Mouse (Mus musculus): Measurements from ENCODE around the gene Klhl20. TPM values are rescaled to one million over a fixed set of nuclear protein-coding genes. Genes with fewer than 3 reads are reported as not detected.

Klhl20 gene
- total and polyA plus RNA-seq, 3 experiments = 2.9 to 52.5 (median 27.3) TPM

DNA sequence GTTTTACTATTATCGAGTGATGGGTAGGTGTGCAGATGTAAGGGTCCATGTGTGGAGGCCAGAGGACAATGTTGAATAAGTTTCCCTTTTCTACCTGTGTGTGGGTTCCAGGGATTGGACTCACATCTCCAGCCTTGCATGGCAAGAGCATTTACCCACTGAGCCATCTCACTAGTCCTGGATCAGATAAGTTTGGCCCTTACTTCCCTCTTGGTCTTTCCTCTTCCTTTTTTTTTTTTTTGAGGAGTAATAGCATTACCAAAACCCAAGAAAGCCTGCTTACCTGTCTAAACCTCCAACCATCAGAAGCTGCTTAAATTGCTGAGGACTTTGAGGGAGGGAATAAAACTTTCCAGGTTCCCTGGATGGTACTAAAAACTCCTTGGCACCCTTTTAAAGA is 74.1 kb downstream of the Klhl20 start:
- no peak for ATAC-seq (ENCODE audit: extremely low read depth, insufficient number of reproducible peaks, low FRiP score, poor library complexity, severe bottlenecking)
- Histone ChIP-seq H3K9me3 (replicated peaks) (no peaks in the 10 kb centered on the region), H3K4me1 (ENCODE audit: insufficient read depth, low read depth, low read length) (no peaks in the 10 kb centered on the region; the same call in 1 of the 2 replicates), H3K4me3 (ENCODE audit: low read depth, low read length) (no peak overlapping the region), H3K27me3 (ENCODE audit: insufficient read depth, low read length) (no peaks in the 10 kb centered on the region), H3K36me3 (replicated peaks) (peaks cover 77% of the 10 kb centered on the region)
- no peak for TF ChIP-seq POLR2AphosphoS5 (IDR thresholded peaks at IDR 0.05; ENCODE audit: insufficient replicate concordance, low read depth, low read length)
- no peak for DNase-seq (ENCODE audit: low spot score)

DNA sequence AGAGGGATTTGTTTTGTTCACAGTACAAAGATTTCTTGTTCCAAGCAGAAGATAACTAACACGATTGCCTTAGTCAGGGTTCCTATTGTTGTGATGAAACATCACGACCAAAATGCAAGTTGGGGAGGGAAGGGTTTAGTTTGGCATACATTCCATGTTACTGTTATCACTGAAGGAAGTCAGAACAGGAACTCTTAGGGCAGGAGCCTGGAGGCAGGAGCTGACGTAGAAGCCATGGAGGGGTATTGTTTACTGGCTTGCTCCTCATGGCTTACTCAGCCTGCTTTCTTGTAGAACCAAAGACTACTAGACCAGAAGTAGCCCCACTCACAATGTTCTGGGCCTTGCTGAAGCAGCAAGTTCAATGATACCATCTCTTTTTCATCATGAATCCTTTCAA is 84.3 kb downstream of the Klhl20 start:
- DNase-seq (ENCODE audit: low spot score) (no peak), ATAC-seq (ENCODE audit: extremely low read depth, insufficient number of reproducible peaks, low FRiP score, poor library complexity, severe bottlenecking) (no peak)
- Histone ChIP-seq H3K36me3 (replicated peaks) (peaks cover 87% of the 10 kb centered on the region), H3K4me3 (ENCODE audit: low read depth, low read length) (no peak overlapping the region), H3K27me3 (ENCODE audit: insufficient read depth, low read length) (no peaks in the 10 kb centered on the region), H3K9me3 (replicated peaks) (no peaks in the 10 kb centered on the region), H3K4me1 (ENCODE audit: insufficient read depth, low read depth, low read length) (no peaks in the 10 kb centered on the region)
- TF ChIP-seq GATA2 (IDR thresholded peaks at IDR 0.05; ENCODE audit: borderline replicate concordance, low read depth, low read length) (no peak), TAL1 (conservative IDR thresholded peaks at IDR 0.05; ENCODE audit: low read depth, low read length) (no peak), GATA1 (IDR thresholded peaks at IDR 0.05; ENCODE audit: borderline replicate concordance, low read length) (no peak), CTCF (IDR thresholded peaks at IDR 0.05; ENCODE audit: low read depth, low read length) (no peak), POLR2AphosphoS5 (IDR thresholded peaks at IDR 0.05; ENCODE audit: insufficient replicate concordance, low read depth, low read length) (no peak)

DNA sequence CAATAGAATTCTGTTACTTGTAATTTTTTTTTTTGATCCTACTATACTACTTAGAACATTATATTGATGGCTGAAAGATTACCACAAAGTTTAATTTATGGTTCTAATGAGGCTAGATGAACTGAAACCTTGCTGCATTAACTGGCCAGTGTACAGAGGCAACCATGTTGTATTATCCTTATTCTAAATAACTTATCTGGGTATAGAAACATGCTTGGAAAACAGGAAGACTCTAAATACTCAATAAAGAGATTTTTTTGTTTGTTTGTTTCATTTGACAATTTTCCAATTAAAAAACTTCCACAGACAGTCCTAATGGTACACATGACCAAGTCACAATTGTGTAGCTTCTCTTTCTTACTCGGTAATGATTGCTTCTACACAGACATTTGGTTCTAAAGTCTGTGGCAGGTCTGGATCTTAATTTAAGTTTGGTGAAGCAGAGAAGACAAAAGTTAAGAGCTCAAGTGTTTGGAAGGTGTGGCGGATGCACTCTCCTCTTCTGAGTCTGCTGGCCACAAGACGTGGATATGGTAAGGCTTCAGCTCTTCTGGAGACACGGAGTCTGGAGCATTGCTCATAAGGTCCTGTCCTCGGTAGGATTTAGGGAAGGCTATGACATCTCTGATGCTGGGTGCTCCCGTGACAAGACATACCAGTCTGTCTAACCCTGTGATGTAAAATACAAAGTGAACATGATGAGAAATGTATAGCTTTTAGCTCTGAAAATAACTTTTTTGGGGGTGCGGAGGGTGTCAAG is 89.9 kb downstream of the Klhl20 start:
- ATAC-seq (ENCODE audit: extremely low read depth, insufficient number of reproducible peaks, low FRiP score, poor library complexity, severe bottlenecking) = no peak
- Histone ChIP-seq H3K4me1 (ENCODE audit: insufficient read depth, low read depth, low read length) (peaks cover 16% of the 10 kb centered on the region), H3K36me3 (replicated peaks) (peaks cover 77% of the 10 kb centered on the region), H3K4me3 (ENCODE audit: low read depth, low read length) (no peak overlapping the region), H3K9me3 (replicated peaks) (no peaks in the 10 kb centered on the region), H3K27me3 (ENCODE audit: insufficient read depth, low read length) (no peaks in the 10 kb centered on the region)
- no peak for DNase-seq (ENCODE audit: low spot score)
- peak; percentile 93; the same call in 1 of the 2 replicates for TF ChIP-seq POLR2AphosphoS5 (IDR thresholded peaks at IDR 0.05; ENCODE audit: insufficient replicate concordance, low read depth, low read length)
- TF ChIP-seq GATA1 (IDR thresholded peaks at IDR 0.05; ENCODE audit: borderline replicate concordance, low read length) = no peak

- peak; percentile 83; the same call in 1 of the 2 replicates for TF ChIP-seq POLR2AphosphoS5 (IDR thresholded peaks at IDR 0.05; ENCODE audit: insufficient replicate concordance, low read depth, low read length)
- no peak for TF ChIP-seq GATA1 (IDR thresholded peaks at IDR 0.05; ENCODE audit: borderline replicate concordance, low read length)
- ATAC-seq (ENCODE audit: extremely low read depth, insufficient number of reproducible peaks, low FRiP score, poor library complexity, severe bottlenecking) (no peak), DNase-seq (ENCODE audit: low spot score) (no peak)
- Histone ChIP-seq H3K27me3 (ENCODE audit: insufficient read depth, low read length) (no peaks in the 10 kb centered on the region), H3K36me3 (replicated peaks) (peaks cover 77% of the 10 kb centered on the region), H3K4me3 (ENCODE audit: low read depth, low read length) (no peak overlapping the region), H3K9me3 (replicated peaks) (no peaks in the 10 kb centered on the region), H3K4me1 (ENCODE audit: insufficient read depth, low read depth, low read length) (peaks cover 16% of the 10 kb centered on the region)
Observed at GRCm38 (mm10) chr1:161040855-161041254, 90.5 kb downstream of the Klhl20 start.

DNA sequence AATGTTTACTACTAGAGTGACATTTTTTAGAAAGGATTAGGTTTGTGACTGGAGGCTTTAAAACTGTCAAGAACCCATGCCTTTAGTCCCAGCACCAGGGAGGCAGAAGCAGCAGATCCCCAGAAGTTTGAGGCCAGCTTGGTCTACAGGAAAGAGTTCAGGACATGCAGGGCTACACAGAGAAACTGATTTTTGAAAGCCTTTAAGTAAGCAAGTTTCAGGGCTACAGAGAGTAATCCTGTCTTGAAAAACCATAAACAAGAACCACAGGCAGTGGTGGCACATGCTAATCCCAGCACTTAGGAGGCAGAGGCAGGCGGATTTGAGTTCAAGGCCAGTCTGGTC is 90.9 kb downstream of the Klhl20 start:
- Histone ChIP-seq H3K27me3 (ENCODE audit: insufficient read depth, low read length) (no peaks in the 10 kb centered on the region), H3K4me3 (ENCODE audit: low read depth, low read length) (no peak overlapping the region), H3K36me3 (replicated peaks) (peaks cover 77% of the 10 kb centered on the region)

GRCm38 (mm10) chr1:161039741-161040425 is 91.4 kb downstream of the Klhl20 start:
- Histone ChIP-seq H3K4me3 (ENCODE audit: low read depth, low read length) (no peak overlapping the region), H3K9me3 (replicated peaks) (no peaks in the 10 kb centered on the region), H3K27me3 (ENCODE audit: insufficient read depth, low read length) (no peaks in the 10 kb centered on the region), H3K4me1 (ENCODE audit: insufficient read depth, low read depth, low read length) (peaks cover 16% of the 10 kb centered on the region), H3K36me3 (replicated peaks) (peaks cover 76% of the 10 kb centered on the region)
- ATAC-seq (ENCODE audit: extremely low read depth, insufficient number of reproducible peaks, low FRiP score, poor library complexity, severe bottlenecking) (peak; percentile 58), DNase-seq (ENCODE audit: low spot score) (peak; percentile 4)
- TF ChIP-seq CTCF (IDR thresholded peaks at IDR 0.05; ENCODE audit: low read depth, low read length) (no peak), POLR2AphosphoS5 (IDR thresholded peaks at IDR 0.05; ENCODE audit: insufficient replicate concordance, low read depth, low read length) (peak; percentile 98)

More for the DNA sequence above, 90.9 kb downstream of the Klhl20 start:
- H3K9me3 ChIP-seq (replicated peaks) = no peaks in the 10 kb centered on the region
- no peak for DNase-seq (ENCODE audit: low spot score)
- TF ChIP-seq GATA2 (IDR thresholded peaks at IDR 0.05; ENCODE audit: borderline replicate concordance, low read depth, low read length) (no peak), POLR2AphosphoS5 (IDR thresholded peaks at IDR 0.05; ENCODE audit: insufficient replicate concordance, low read depth, low read length) (peak; percentile 12; the same call in 1 of the 2 replicates), GATA1 (IDR thresholded peaks at IDR 0.05; ENCODE audit: borderline replicate concordance, low read length) (no peak), CTCF (IDR thresholded peaks at IDR 0.05; ENCODE audit: low read depth, low read length) (no peak)
- peak; percentile 10; the same call in 1 of the 2 replicates for ATAC-seq (ENCODE audit: extremely low read depth, insufficient number of reproducible peaks, low FRiP score, poor library complexity, severe bottlenecking)
- H3K4me1 ChIP-seq (ENCODE audit: insufficient read depth, low read depth, low read length) = peaks cover 16% of the 10 kb centered on the region
